Mouse (Mus musculus) heart, adult 2 months (tissue): ENCODE measurements around the gene Krr1.

Experiments used
- CTCF ChIP-seq: fragments of 200-600 bp; IDR thresholded peaks from 2 replicates; pipeline ENCODE4 v1.8.1; 2022; ENCODE audit warnings: antibody characterized with exemption, mild to moderate bottlenecking, moderate library complexity
- EP300 ChIP-seq: fragments of 200-500 bp; IDR thresholded peaks from 2 replicates; pipeline ENCODE4 v1.6.1; 2011; ENCODE audit warnings: low read depth, low read length, control low read depth; ENCODE audit not compliant: insufficient read depth
- POLR2A ChIP-seq: fragments of 200-500 bp; IDR thresholded peaks from 2 replicates; pipeline ENCODE4 v1.6.1; 2011; ENCODE audit warnings: mild to moderate bottlenecking, low read depth, low read length, control low read depth; ENCODE audit not compliant: insufficient read depth

GRCm38 (mm10) chr10:112000568-112000967 lies 28.1 kb downstream of the Krr1 start:
- TF ChIP-seq CTCF (no peak), EP300 (no peak), POLR2A (no peak)
